Mouse (Mus musculus) R1 (cell line): ENCODE measurements around the gene Xirp1.

ENCODE experiments used
- DNase-seq: peaks from one replicate; pipeline ENCODE4 v3.0.0-alpha.2; 2018; ENCODE audit warnings: low read depth, low spot score

Xirp1 gene

DNA sequence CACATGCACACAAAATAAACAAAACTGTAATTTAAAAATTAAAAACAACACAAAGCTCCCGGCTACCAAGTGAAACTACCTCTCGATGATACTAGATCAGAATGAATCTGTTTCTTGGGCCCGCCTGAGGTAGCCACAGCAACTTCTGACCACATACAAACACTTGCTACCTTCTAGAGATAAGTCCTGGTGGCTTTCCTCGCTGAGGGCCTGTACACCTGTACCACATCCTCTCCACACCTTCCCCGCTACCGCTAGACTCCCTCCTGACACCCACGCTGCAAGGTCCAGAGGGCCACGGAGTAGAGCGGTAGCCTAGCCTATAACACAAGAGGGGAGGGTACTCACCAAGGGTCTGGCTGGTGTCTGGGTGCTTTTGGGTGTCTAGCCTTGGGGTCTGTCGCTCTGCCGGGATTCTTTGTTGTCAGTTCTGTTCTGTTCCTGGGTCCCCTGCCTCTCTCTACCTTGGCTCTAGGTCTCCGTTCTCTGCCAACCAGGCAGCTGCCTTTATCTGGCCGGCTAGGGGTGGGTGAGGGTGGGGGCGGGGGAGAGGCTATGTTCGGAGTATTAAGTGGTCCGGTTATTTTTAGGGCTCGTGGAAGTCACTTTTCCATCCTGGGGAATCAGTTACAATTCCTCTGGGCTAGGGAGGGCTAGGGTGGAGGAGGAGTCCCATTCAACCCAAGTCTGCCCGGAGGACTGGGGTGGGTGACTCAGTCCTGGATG is at the start of gene Xirp1:
Xirp1 (minus strand) TSS at position 513 of the 726 bp plus-strand sequence.
- no peak for DNase-seq

GRCm38 (mm10) chr9:120073169-120073568 is 49.8 kb upstream of the Xirp1 start:
- DNase-seq: peak; percentile 62

DNA sequence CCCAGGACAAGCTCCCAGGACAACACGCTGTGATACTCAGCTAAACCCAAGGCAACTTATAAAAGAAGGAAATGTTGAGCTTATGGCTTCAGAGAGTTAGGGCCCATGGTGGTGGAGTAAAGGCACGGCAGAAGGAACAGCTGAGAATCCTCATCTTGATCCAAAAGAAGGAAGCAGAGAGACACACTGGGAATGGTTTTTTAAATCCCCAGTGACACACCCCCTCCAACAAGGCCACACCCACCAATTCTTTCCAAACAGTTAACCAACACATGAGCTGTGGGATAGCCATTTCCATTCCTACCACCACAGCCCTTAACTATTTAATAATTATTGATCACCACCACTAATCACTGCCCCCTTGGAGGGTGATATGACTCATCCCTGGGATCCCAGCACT is 47.9 kb upstream of the Xirp1 start:
- DNase-seq: no peak

GRCm38 (mm10) chr9:120069779-120070178 is 46.4 kb upstream of the Xirp1 start, which contains the start of gene Cx3cr1:
Cx3cr1 (minus strand) TSS chr9:120069879.
- no peak for DNase-seq

GRCm38 (mm10) chr9:120068047-120068446 is 44.6 kb upstream of the Xirp1 start:
- no peak for DNase-seq

DNA sequence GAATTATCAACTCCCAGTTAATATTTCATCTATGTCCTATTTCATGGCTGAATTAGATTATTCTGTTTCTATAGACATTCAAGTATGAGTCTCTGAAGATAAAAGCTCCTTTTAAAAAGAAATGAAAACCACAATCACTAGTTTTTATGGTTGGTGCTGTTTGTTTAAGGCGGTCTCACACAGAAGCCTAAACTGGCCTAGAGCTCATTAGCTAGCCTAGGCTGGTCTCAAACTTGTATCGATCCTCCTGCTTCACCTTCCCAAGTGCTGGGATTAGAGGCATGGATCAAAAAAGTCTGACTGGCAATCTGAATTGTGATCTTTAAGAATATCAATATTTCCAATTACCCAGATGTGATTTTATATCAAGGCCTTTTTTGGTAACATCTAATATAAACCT is 44.2 kb upstream of the Xirp1 start:
- no peak for DNase-seq

- DNase-seq: no peak
Observed at GRCm38 (mm10) chr9:120064317-120064716, 40.9 kb upstream of the Xirp1 start.

- DNase-seq: no peak
Observed at GRCm38 (mm10) chr9:120058730-120059129, 35.3 kb upstream of the Xirp1 start.

DNA sequence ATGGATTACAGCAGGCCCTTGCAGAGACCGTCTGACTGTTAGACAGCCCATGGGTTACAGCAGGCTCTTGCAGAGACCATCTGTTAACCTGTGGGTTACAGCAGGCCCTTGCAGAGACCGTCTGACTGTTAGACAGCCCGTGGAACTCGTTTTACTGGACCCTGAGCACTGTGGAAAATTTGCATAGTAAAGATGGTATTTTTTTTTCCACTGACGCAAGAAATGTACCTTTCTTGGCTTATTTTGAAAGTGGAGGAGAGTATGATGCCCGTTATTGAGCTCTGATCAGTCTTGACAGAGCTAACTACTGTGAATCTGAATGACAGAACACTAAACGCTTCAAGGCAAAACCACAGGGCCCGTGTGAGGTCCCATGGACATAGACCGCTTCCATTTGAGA is 32.8 kb upstream of the Xirp1 start:
- no peak for DNase-seq

GRCm38 (mm10) chr9:120054545-120055277 is 31.3 kb upstream of the Xirp1 start:
- no peak for DNase-seq

DNA sequence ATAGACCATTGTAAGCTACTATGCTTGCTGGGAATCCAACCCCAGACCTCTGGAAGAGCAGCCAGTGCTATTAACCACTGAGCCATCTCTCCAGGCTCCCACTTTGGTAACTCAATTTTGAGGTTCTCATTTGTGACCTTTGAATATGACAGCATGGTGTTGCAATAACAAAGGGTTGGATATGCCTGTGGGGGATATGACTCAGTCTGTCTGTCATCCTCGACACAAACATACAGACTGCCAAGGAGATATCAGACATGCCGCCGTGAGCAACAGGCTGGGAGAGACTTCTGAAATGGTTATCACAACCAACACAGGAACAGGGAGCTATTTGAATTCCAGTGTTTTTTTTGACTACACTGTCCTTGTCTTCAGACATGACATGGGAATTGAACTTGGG is 26.0 kb upstream of the Xirp1 start:
- DNase-seq: no peak

- DNase-seq: no peak
Observed at GRCm38 (mm10) chr9:120048495-120048894, 25.1 kb upstream of the Xirp1 start.

- DNase-seq: no peak
Observed at GRCm38 (mm10) chr9:120043115-120043514, 19.7 kb upstream of the Xirp1 start.

DNA sequence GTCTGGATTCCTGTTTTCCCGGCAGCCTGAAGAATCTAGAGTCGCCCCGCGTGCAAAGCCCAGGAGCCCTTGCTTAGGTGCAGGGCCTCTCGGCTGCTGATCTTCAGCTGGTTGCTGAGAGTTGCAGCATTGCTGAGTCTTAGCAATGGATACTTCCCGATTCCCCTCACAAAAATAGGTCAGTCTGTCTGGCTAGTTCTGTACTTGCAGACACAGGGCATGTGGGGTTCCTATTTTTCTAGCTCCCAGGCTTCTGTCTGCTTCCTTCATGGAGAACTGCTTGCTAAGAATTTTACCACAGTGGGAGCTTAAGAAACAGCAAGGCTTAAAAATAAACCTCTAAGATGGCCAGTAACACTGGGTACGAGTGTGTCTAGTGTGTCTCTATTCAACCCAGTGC is 14.0 kb upstream of the Xirp1 start:
- no peak for DNase-seq

- DNase-seq: no peak
Observed at GRCm38 (mm10) chr9:120034375-120034774, 11.0 kb upstream of the Xirp1 start.

GRCm38 (mm10) chr9:120032710-120033109 is 9.3 kb upstream of the Xirp1 start:
- no peak for DNase-seq

- DNase-seq: no peak
Observed at GRCm38 (mm10) chr9:120030421-120030820, 7.0 kb upstream of the Xirp1 start.

GRCm38 (mm10) chr9:120029880-120030279 is 6.5 kb upstream of the Xirp1 start:
- DNase-seq: no peak

DNA sequence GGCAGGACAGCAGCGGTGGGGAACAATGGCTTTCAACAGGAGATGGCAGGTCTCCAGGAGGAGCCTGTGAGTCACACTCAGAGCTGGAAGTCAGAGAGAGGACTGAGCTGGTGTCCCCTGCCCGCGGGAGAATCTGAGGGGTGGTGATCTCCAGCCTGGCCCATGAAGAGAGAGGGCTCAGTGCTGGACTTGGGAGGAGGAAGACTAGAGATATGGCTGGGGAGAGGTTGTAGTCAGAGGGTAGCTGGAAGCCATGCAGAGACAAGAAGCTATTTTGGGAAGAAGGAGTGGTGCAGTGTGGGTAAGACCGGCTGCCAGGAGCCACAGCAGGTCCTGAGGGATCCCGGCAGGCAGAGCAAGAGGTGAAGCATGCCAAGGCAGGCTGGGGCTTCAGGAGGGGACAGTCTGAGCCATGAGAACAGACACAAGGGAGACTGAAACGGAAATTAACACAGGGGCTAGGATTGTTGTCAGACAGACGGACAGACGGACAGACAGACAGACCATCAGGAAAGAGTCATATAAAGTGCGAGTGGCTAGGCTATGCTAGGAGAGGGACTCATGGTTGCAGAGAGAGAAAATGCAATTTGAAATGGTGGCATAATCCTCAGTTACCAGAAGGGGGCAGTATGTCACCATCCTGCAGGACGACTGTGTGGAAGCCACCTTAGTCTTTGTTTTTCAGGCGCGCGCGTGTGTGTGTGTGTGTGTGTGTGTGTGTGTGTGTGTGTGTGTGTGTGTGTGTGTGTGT is 4.2 kb upstream of the Xirp1 start:
- peak; percentile 75 for DNase-seq

DNA sequence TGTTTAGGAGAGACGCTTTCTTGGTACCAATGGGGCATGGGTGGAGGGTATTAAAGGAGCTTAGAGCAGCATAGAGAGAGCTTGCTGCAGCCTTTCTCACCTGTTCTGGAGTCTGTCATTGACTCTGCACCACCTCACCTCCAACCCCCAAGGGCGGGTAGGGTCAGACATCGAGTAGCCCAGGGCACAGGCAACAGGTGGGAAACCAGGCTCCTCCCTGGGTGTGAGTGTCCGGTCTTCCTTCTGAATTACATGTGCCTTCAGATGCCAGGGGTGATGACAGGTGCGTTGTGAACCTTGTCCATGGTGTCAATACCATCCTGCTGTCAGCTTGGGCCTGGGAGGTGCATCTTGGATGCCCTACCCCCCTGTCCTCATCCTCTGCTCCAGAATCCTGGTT is 1.2 kb upstream of the Xirp1 start:
- no peak for DNase-seq

- DNase-seq: no peak
Observed at GRCm38 (mm10) chr9:120024171-120024570, 773 bp upstream of the Xirp1 start.

GRCm38 (mm10) chr9:120021164-120021563 is 2.2 kb downstream of the Xirp1 start:
- no peak for DNase-seq
